Mouse (Mus musculus) midbrain, embryonic 10.5 days (tissue): ENCODE measurements around the gene Siglecf. TPM values are rescaled to one million over a fixed set of nuclear protein-coding genes. Genes with fewer than 3 reads are reported as not detected.

Source experiments
- DNase-seq: peaks from one replicate; pipeline ENCODE4 v3.0.0-alpha.2; 2017; ENCODE audit warnings: low spot score
- H3K27ac ChIP-seq: fragments of 300-500 bp; sonication (generic); replicated peaks from 2 replicates; pipeline ENCODE4 v1.5.1; 2016; ENCODE audit warnings: mild to moderate bottlenecking
- H3K27me3 ChIP-seq: fragments of 300-500 bp; sonication (generic); 2 replicates; pipeline ENCODE4 v1.6.1; 2016; ENCODE audit warnings: low read depth, mild to moderate bottlenecking; ENCODE audit not compliant: poor library complexity, severe bottlenecking
- H3K36me3 ChIP-seq: fragments of 300-500 bp; sonication (generic); 2 replicates; pipeline ENCODE4 v1.6.1; 2016; ENCODE audit warnings: mild to moderate bottlenecking, moderate library complexity
- H3K4me1 ChIP-seq: fragments of 300-500 bp; sonication (generic); 2 replicates; pipeline ENCODE4 v1.6.1; 2016
- H3K4me3 ChIP-seq: fragments of 300-500 bp; sonication (generic); 2 replicates; pipeline ENCODE4 v1.5.1; 2016; ENCODE audit warnings: mild to moderate bottlenecking, moderate library complexity
- H3K9me3 ChIP-seq: fragments of 300-500 bp; sonication (generic); replicated peaks from 2 replicates; pipeline ENCODE4 v1.6.1; 2016; ENCODE audit warnings: mild to moderate bottlenecking
- WGBS: fragments of 180-500 bp; shearing (Covaris S2); methylation state at CpG from one replicate; pipeline ENCODE4 v1.1.7; 2016; 5-methylcytosine and 5-hydroxymethylcytosine counted together
- polyA plus RNA-seq: library from polyadenylated mRNA; unstranded; fragments of >200 nt; fragmentation: Nextera tagmentation; extraction: Ambion mirVana; gene quantifications from 2 replicates; pipeline ENCODE4 v1.2.1, GENCODE M21; 2016

The Siglecf gene
- polyA plus RNA-seq, result 0.09 and 0.29 TPM in 2 replicates

DNA sequence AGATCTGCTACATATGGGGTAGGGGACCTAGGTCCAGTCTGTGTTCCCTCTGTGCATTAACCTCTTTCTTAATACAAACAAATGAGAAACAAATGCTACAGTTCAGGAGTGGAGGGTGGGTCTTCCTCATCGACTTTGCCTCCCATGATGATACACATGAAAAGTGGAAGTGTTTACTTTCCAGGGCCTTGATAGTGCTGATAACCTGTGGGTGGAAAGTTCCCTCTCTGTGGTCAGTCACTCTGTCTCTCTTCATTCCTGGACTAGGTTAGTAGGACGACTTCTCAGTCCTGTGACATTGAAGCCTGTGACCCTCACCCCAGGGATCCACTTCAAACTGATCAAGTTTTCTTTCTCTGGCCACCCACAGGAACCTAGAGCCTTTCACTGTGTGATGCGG lies at the start of gene Siglecf:
Siglecf (plus strand) TSS at position 188 of the 400 bp plus-strand sequence.
- WGBS, result 73% methylated on average over 3 of the region's 3 CpGs
- DNase-seq, result no peak
- Histone ChIP-seq H3K9me3 (no peaks in the 10 kb centered on the region), H3K27ac (no peak within 1 kb of the TSS), H3K4me1 (peaks cover 11% of the 10 kb centered on the region), H3K36me3 (no peaks in the 10 kb centered on the region), H3K27me3 (no peaks in the 10 kb centered on the region), H3K4me3 (no peak within 1 kb of the TSS)

DNA sequence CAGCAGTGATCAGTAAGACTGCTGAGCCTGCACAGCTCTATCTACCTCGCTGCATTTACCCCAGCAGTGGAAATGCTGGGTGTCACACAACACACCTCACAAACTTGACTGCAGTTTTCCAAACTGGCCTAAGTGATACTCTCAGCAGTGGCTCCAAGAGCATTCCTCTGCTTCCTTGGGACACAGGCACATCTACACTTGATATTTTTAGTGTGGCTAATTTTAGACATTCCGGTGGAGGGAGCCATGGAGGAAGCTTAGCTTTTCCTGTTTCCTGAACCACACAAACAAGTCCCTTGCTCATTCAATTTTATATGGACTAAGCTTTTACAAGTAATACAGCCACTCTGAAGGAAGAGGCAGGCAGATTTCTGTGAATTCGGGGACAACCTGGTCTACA lies 45.9 kb upstream of the Siglecf start:
- no peak overlapping the region for H3K27ac ChIP-seq
- no peaks in the 10 kb centered on the region for H3K9me3 ChIP-seq
- no peaks in the 10 kb centered on the region for H3K27me3 ChIP-seq
- peaks cover 86% of the 10 kb centered on the region for H3K36me3 ChIP-seq
- H3K4me3 ChIP-seq, result no peak overlapping the region
- no peaks in the 10 kb centered on the region for H3K4me1 ChIP-seq
- no peak for DNase-seq
- WGBS, result 94% methylated on average over 3 of the region's 3 CpGs

DNA sequence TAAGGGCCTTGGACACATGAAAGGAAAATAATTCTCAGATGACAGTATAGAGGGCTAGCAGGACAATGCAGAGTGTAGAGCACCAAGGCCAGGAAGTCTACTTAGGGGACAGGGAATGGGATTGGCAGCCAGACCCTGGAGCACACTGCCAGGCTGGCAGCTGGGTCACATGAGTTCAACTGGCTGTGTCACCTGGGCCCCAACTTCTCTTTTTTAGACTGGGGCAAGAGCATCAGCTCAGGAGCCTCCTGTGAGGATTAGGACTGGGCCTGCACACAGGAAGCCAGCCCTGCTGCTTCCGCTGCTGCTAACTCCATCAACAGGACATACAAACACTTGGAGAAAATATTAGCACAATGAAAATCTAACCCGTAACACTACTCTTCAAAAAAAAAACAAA lies 42.1 kb upstream of the Siglecf start:
- H3K9me3 ChIP-seq, result no peaks in the 10 kb centered on the region
- peaks cover 65% of the 10 kb centered on the region for H3K36me3 ChIP-seq
- 89% methylated on average over 2 of the region's 2 CpGs for WGBS
- H3K4me3 ChIP-seq, result no peak overlapping the region
- no peak for DNase-seq
- H3K27ac ChIP-seq, result no peak overlapping the region
- peaks cover 16% of the 10 kb centered on the region for H3K4me1 ChIP-seq
- H3K27me3 ChIP-seq, result no peaks in the 10 kb centered on the region

DNA sequence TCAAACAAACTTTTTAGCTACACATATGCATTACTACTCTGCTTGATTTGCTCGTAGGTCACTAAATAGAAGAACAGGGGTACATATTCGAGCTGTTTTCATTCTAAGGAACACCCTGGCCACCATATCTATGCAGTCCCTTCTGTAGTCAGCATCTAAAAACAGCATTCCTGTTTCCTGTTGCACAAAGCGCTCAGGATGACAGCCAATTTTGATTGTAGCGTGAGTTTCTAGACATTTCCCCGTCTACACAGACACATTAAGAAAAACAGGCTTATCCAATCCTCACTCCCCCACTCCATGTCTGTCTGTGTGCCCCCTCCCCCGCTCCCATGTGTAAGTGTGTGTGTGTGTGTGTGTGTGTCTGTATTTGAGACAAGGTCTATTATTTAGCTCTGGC lies 39.5 kb upstream of the Siglecf start:
- Histone ChIP-seq H3K36me3 (peaks cover 42% of the 10 kb centered on the region), H3K4me3 (peak overlapping the region; percentile 87), H3K27me3 (no peaks in the 10 kb centered on the region), H3K9me3 (no peaks in the 10 kb centered on the region), H3K27ac (no peak overlapping the region), H3K4me1 (peaks cover 16% of the 10 kb centered on the region)
- WGBS, result 82% methylated on average over 6 of the region's 6 CpGs
- DNase-seq, result no peak

DNA sequence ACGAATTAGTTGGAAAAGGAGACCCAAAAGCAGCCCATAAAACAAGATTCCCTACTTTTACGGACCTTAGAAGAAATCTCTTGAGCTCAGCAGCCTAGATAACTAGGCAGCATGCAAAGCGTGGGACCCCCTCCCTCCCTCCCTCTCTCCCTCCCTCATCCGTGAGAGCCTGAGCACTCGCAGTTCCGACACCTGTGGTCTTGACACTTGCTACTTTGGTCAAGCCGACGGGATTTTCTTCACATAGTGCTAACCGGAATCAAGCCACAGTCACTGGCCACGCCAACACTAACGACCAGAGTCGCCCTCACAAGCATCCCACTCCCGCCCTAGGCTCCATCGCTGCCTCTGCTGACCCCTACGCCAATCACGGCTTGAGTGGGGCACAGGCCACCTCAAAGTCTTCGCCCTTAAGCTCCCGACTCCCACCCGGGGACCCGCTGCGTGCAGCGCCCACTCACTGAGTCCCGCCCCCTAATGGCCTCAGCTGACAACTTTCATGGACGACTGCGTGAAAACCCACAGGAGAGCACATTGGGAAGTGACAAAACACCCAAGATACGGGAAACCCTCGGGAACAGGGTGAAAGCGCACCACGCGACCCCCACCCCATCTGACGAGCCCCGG lies 38.6 kb upstream of the Siglecf start:
- H3K9me3 ChIP-seq, result no peaks in the 10 kb centered on the region
- H3K4me1 ChIP-seq, result peaks cover 16% of the 10 kb centered on the region
- peak overlapping the region; percentile 88 for H3K27ac ChIP-seq
- H3K27me3 ChIP-seq, result no peaks in the 10 kb centered on the region
- WGBS, result 2% methylated on average over 32 of the region's 32 CpGs
- H3K36me3 ChIP-seq, result peaks cover 34% of the 10 kb centered on the region
- peak overlapping the region; percentile 87 for H3K4me3 ChIP-seq
- DNase-seq, result no peak

DNA sequence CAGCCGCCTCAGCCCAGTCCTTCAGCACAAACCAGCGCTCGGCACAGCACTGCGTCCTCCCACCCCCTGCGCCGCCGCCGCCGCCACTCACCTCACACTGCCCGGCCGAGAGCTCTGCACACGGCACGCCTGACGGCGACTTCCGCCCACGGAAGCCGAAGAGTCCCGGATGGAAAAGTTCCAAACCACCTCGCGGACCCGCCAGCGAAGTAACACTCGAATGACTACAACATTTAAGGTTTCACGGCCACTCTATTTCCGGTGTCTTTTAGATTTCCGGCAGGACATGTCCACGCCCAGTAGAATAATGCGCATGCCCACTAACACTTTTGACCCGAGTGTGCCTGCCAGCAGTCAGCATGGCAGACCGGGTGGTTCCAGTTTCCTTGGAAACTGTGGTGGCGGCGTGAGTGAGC lies 38.1 kb upstream of the Siglecf start, which contains the start of gene Zfp715:
Zfp715 (minus strand) TSS at position 282 of the 416 bp plus-strand sequence.
- WGBS, result under 1% methylated on average over 33 of the region's 33 CpGs
- Histone ChIP-seq H3K4me3 (peak within 1 kb of the TSS; percentile 87), H3K4me1 (peaks cover 16% of the 10 kb centered on the region), H3K9me3 (no peaks in the 10 kb centered on the region), H3K27me3 (no peaks in the 10 kb centered on the region), H3K27ac (peak within 1 kb of the TSS; percentile 88), H3K36me3 (peaks cover 28% of the 10 kb centered on the region)
- peak; percentile 88 for DNase-seq

DNA sequence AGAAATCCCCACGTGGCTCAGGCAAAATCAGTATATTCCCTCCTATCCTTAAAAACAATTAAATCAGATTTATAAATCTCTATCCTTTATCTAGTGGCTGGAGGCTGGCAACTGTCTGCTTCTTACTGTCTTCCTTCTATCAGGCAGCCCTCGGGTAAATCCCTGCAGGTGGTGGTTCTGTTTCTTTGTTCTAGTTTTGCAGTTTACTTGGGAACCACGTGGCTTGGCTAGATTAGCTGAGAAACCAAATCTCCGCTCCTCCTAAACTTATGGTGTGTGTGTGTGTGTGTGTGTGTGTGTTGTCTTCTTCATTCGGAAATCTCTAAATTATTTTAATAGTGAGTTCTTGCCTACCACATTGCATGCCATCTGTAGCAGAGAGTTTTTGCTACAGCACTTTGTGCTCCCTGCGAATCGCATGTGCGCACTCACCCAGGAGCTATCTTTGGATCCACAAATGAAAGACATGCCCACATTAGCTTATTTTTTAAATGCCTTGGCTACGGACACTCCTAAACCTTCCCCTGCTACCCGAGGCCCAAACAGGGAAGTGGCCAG lies 24.8 kb upstream of the Siglecf start:
- Histone ChIP-seq H3K9me3 (0 out of 2 replicates have a peak, but pooled peaks cover 6% of the 10 kb centered on the region), H3K27me3 (no peaks in the 10 kb centered on the region), H3K4me1 (no peaks in the 10 kb centered on the region), H3K36me3 (no peaks in the 10 kb centered on the region), H3K4me3 (no peak overlapping the region), H3K27ac (no peak overlapping the region)
- DNase-seq, result no peak
- WGBS, result 51% methylated on average over 10 of the region's 10 CpGs

DNA sequence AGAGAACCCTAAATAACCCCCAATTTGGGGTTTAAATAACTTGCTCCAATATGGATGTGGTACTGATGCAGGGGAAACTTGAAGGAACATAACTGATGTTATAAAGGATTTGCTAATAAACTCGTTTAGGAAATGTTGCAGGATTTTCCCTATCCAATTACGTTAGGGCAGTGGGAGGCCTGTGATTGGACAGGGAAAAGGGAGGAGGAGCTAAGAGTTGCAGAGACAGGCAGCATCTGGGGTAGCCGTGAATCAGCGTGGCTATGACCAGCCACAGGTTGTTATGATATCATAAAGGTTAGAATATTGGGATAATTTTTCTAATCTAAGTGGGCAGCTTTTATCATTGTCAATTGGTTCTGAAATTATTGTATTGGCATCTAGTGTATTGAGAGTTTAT lies 23.0 kb upstream of the Siglecf start:
- no peaks in the 10 kb centered on the region for H3K9me3 ChIP-seq
- no peak overlapping the region for H3K27ac ChIP-seq
- WGBS, result 66% methylated on average over 4 of the region's 4 CpGs
- no peaks in the 10 kb centered on the region for H3K27me3 ChIP-seq
- no peaks in the 10 kb centered on the region for H3K36me3 ChIP-seq
- H3K4me1 ChIP-seq, result no peaks in the 10 kb centered on the region
- no peak for DNase-seq
- H3K4me3 ChIP-seq, result no peak overlapping the region

DNA sequence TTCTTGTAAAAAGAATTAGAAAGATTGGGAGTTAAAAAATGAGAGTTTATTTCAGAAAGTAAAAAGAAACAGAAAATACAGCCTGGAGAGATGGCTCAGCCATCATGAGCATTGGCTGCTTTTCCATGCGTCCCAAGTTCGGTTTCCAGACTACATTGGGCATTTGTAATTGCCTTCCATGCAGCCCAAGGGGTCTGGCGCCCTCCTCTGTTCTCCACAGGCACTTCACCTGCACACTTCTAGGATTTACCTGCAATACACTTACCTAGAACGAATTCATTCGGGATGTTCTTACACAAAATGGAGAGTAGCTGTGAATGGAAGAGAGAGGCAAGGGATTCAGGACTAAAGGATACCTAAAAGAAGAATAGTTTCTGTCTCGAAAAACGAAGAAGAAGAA lies 17.9 kb upstream of the Siglecf start:
- no peaks in the 10 kb centered on the region for H3K4me1 ChIP-seq
- 41% methylated on average over 5 of the region's 7 CpGs for WGBS
- no peaks in the 10 kb centered on the region for H3K36me3 ChIP-seq
- H3K4me3 ChIP-seq, result no peak overlapping the region
- H3K27ac ChIP-seq, result no peak overlapping the region
- no peaks in the 10 kb centered on the region for H3K9me3 ChIP-seq
- no peaks in the 10 kb centered on the region for H3K27me3 ChIP-seq
- DNase-seq, result no peak

DNA sequence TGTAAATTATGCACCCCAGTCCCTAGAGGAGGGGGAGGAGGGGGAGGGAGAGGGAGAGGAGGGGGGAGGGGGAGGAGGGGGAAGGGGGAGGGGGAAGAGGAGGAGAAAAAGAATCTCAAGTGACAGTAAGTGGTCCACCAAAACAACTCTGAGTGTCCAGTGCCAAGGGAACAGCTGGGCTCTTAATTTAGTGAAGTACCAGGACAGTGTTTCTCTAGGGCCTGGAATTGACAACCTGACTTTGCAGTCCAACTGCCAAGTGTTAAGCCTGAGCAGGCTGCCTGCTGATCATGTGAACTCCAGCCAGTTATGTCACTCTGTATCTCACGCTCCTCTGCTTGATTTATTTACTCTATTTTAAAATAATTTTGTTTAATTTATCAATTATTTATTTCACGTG lies 17.2 kb upstream of the Siglecf start:
- DNase-seq, result no peak
- Histone ChIP-seq H3K27ac (no peak overlapping the region), H3K4me3 (no peak overlapping the region), H3K36me3 (no peaks in the 10 kb centered on the region), H3K4me1 (no peaks in the 10 kb centered on the region), H3K9me3 (no peaks in the 10 kb centered on the region), H3K27me3 (no peaks in the 10 kb centered on the region)
- WGBS, result 76% methylated on average over 2 of the region's 2 CpGs

DNA sequence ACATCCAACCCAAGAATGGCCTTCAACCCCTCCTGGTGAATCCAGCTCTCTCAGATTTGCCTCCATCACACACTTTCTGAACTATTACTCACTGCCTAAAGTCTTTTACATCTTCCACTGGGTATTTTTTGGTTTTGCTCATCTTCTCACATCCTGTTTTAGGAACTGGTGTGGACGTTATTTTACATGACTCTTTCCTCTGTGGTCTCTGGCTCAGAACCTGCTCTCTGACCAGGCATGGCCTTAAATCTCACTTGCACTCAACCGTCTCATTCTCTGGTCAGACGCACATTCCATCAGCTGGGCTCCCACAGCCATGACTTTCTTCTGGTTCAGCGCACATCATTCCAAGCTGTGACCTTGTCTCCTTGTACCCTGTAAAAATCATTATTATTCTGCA lies 10.4 kb upstream of the Siglecf start:
- H3K27me3 ChIP-seq, result no peaks in the 10 kb centered on the region
- H3K9me3 ChIP-seq, result no peaks in the 10 kb centered on the region
- no peak overlapping the region for H3K27ac ChIP-seq
- 86% methylated on average over 4 of the region's 4 CpGs for WGBS
- DNase-seq, result no peak
- H3K36me3 ChIP-seq, result no peaks in the 10 kb centered on the region
- H3K4me3 ChIP-seq, result no peak overlapping the region
- H3K4me1 ChIP-seq, result no peaks in the 10 kb centered on the region

DNA sequence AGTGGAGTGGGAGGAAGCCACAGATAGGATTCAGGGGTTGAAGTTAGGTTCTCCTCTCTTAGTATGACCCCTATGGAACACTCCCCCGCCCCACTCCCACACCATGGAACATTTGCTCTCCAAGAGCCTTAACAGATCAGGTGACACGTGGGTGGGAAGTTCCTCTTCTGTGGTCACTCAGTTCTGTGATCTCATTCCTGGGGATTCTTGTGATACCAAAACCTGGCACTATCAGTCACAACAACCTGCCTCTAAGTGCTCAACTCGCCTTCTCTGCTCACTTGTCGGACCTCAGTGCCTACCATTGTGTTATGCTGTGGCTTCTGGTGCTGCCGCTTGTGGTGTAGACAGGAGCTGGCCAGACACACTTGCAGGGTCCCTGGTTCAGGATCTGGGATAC lies 8.0 kb upstream of the Siglecf start:
- no peak for DNase-seq
- H3K4me3 ChIP-seq, result no peak overlapping the region
- WGBS, result 76% methylated on average over 5 of the region's 5 CpGs
- no peaks in the 10 kb centered on the region for H3K27me3 ChIP-seq
- H3K27ac ChIP-seq, result no peak overlapping the region
- H3K36me3 ChIP-seq, result no peaks in the 10 kb centered on the region
- H3K4me1 ChIP-seq, result no peaks in the 10 kb centered on the region
- H3K9me3 ChIP-seq, result no peaks in the 10 kb centered on the region

DNA sequence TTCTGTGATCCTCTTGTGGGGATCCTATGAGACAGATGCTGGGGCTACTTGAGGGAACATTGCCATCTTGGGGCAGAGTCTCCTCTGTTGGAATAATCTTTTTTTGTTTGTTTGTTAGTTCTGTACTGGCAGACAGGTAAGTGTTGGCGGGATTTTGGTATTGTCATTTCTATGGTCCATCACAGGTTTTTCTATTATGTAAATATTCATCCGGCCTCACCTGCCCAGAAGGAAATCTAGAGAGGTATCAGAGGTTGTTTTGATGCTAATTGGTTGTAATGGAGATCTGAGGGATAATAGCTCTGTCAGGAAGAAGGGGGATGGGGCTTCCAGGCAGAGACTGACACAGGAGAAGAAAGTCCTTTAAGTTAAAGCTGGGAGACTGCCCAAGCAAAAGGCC lies 7.1 kb upstream of the Siglecf start:
- H3K27me3 ChIP-seq, result no peaks in the 10 kb centered on the region
- no peaks in the 10 kb centered on the region for H3K9me3 ChIP-seq
- DNase-seq, result no peak
- no peaks in the 10 kb centered on the region for H3K36me3 ChIP-seq
- 77% methylated on average over 2 of the region's 2 CpGs for WGBS
- H3K4me3 ChIP-seq, result no peak overlapping the region
- H3K27ac ChIP-seq, result no peak overlapping the region
- no peaks in the 10 kb centered on the region for H3K4me1 ChIP-seq
